Mouse (Mus musculus) spleen, adult 2 months (tissue): Measurements from ENCODE around the gene Zfp990.

Source experiments
- CTCF ChIP-seq: fragments of 200-500 bp; IDR thresholded peaks from 2 replicates; pipeline ENCODE4 v1.5.1; 2011; ENCODE audit warnings: mild to moderate bottlenecking, inconsistent platforms; ENCODE audit not compliant: insufficient read depth, insufficient read length, insufficient replicate concordance; ENCODE audit errors: extremely low read depth
- POLR2A ChIP-seq: fragments of 200-500 bp; IDR thresholded peaks from 2 replicates; pipeline ENCODE4 v1.6.1; 2011; ENCODE audit warnings: low read depth, low read length, inconsistent platforms

DNA sequence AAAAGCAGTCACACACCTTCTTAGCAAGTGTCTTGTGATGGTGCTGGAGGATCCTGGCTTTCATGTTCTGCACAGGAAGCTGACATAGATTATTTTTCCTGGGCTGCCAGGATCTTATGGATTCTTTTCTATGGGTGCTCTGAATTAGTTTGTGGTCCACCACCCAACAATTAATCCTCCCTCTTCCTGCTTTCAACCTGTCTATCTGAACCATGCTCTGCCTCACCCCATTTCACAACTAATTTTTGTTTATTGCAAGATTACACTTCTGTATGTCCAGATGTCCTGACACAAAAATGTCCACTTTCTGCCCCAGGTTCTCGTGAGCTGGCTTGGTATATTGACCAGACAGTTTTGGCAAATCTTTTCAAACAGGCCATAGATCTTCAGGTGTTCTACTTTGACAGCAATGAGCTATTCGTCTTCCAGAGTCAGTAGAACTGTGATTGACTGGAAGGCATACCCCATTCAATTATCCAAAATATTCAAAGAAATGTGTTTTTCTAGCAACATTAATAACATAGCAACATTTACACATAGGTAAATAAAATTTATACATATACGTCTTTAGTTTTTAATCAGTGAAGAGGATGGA, 49.0 kb downstream of the Zfp990 start:
- TF ChIP-seq CTCF: no peak
- TF ChIP-seq POLR2A: no peak
